Mouse (Mus musculus) kidney, adult 2 months (tissue): Measurements from ENCODE around the gene Ginm1. TPM values are rescaled to one million over a fixed set of nuclear protein-coding genes. Genes with fewer than 3 reads are reported as not detected.

Experiments used
- DNase-seq: peaks from one replicate; pipeline ENCODE4 v3.0.0; 2021
- H3K27ac ChIP-seq: fragments of 200-500 bp; 2 replicates; pipeline ENCODE4 v1.5.1; 2012; ENCODE audit warnings: low read depth, low read length, control low read depth, inconsistent platforms; ENCODE audit not compliant: insufficient read depth
- H3K27me3 ChIP-seq: fragments of 200-500 bp; replicated peaks from 2 replicates; pipeline ENCODE4 v1.6.1; 2012; ENCODE audit warnings: mild to moderate bottlenecking, moderate library complexity, low read length, inconsistent platforms; ENCODE audit not compliant: control insufficient read depth, insufficient read depth
- H3K36me3 ChIP-seq: fragments of 200-500 bp; 2 replicates; pipeline ENCODE4 v1.6.1; 2012; ENCODE audit warnings: mild to moderate bottlenecking, moderate library complexity, low read length, inconsistent platforms; ENCODE audit not compliant: control insufficient read depth, insufficient read depth
- H3K4me1 ChIP-seq: fragments of 200-500 bp; 2 replicates; pipeline ENCODE4 v1.6.1; 2011; ENCODE audit warnings: low read length; ENCODE audit not compliant: control insufficient read depth, insufficient read depth
- H3K4me3 ChIP-seq: fragments of 200-500 bp; 2 replicates; pipeline ENCODE4 v1.5.1; 2011; ENCODE audit warnings: mild to moderate bottlenecking, low read depth, low read length, control low read depth; ENCODE audit not compliant: insufficient read depth
- CTCF ChIP-seq: fragments of 200-500 bp; conservative IDR thresholded peaks from 2 replicates; pipeline ENCODE4 v1.5.1; 2011; ENCODE audit warnings: low read depth, mild to moderate bottlenecking, control low read depth, low read length, moderate library complexity, mixed read lengths; ENCODE audit not compliant: insufficient read depth, insufficient read length
- POLR2A ChIP-seq: fragments of 200-500 bp; IDR thresholded peaks from one replicate; pipeline ENCODE4 v1.6.1; 2011; ENCODE audit warnings: low read depth, low read length, control low read depth
- WGBS: fragments of 180-500 bp; shearing (Covaris S2); methylation state at CpG from one replicate; pipeline ENCODE4 v1.1.7; 2018; 5-methylcytosine and 5-hydroxymethylcytosine counted together
- polyA plus RNA-seq: library from polyadenylated mRNA; depleted of rRNA; stranded (reverse); fragments of >200 nt; gene quantifications from 2 replicates; pipeline ENCODE4 v1.2.3, GENCODE M21; 2012; rRNA removed

The Ginm1 gene
- polyA plus RNA-seq: 49.0 and 49.8 TPM in 2 replicates

DNA sequence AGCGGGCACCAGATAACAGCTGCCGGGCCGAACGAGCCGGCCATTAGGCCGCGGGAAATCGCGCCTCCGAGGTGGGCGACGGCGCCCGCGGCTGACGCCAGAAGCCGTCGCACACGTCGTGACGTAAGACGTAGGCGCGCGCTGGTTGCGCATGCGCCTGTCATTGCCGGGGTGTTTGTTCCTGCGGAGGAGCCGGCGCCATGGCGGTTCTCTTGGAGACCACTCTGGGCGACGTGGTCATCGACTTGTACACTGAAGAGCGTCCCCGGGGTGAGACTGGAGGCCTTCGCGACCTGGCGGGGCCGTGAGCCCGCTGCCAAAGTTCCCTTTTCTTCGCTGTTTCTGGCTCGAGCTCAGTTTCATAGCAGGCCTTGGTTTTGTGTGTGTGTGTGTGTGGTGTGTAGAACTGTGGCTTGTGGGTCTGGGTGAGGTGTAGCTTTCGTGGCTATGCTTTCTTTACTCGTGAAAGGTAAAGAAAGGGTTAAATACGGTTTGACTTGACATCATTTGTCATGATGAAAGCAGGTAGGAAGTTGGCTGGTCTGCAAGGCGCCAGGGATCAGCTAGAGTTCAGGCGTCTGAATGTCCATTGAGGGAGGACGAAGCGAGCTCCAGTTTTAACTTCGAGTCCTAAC is at the start of gene Ginm1, which contains the start of gene Ppil4:
Ginm1 (minus strand) TSS at position 74 of the 635 bp plus-strand sequence.
Ppil4 (plus strand) TSS at position 141 of the 635 bp plus-strand sequence.
- Histone ChIP-seq H3K4me3 (peak within 1 kb of the TSS; percentile 85), H3K36me3 (peaks cover 5% of the 10 kb centered on the region), H3K27ac (peak within 1 kb of the TSS; percentile 20; the same call in 1 of the 2 replicates), H3K27me3 (no peaks in the 10 kb centered on the region), H3K4me1 (peaks cover 6% of the 10 kb centered on the region)
- TF ChIP-seq POLR2A (peak; percentile 25), CTCF (no peak)
- under 1% methylated on average over 52 of the region's 52 CpGs for WGBS
- peak; percentile 92 for DNase-seq

DNA sequence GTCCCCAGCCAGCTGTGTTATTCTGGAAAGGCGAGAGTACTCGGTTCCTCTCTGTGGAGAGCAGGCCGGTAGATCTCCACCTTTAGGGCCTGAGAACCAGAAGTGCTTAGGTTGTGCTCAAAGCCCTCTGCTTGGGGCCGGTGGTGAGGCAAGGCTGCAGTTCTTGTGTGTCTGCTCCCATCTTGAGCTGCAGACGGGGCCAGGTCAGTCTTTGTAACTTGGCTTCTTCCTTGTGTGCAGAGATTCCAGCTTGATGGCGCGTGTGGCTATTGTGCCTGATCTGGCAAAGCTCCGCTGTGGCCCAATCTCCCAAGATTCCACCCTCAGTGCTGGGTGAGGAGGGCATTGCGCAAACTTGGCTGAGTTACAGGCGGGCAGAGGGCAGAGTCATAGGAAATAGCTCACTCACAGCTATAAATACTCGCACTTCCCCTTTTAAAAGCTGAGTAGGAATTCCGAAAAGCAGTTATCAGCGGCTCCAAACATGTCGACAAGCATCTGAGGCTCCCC is 49.0 kb upstream of the Ginm1 start:
- Histone ChIP-seq H3K4me1 (peaks cover 4% of the 10 kb centered on the region; the same call in 1 of the 2 replicates), H3K27ac (peak overlapping the region; percentile 33; the same call in 1 of the 2 replicates), H3K36me3 (no peaks in the 10 kb centered on the region), H3K4me3 (no peak overlapping the region), H3K27me3 (no peaks in the 10 kb centered on the region)
- peak; percentile 84 for DNase-seq
- no peak for TF ChIP-seq POLR2A
- TF ChIP-seq CTCF: no peak
- WGBS: 48% methylated on average over 14 of the region's 14 CpGs

DNA sequence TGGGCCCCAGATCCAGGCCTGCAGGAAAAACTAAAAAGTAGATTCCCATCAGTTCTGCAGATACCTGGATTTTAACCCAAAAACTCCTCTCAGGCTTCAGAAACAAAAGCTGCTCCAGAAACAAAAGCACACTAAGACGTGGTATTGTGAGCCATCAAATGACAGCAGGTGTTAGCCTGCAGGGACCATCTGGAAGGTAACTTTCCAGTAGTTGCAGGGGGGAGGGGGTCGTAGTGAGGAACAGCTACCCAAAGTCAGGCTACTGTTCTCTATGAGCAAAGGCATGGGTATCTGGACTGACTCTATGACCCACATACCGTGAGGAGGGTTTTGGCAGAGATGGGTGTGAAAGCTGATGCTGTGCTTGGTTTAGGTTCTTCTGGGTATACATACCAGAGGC is 48.2 kb upstream of the Ginm1 start:
- TF ChIP-seq POLR2A (no peak), CTCF (no peak)
- no peak overlapping the region for H3K27ac ChIP-seq
- 88% methylated on average over 3 of the region's 3 CpGs for WGBS
- H3K4me1 ChIP-seq: peaks cover 4% of the 10 kb centered on the region; the same call in 1 of the 2 replicates
- H3K4me3 ChIP-seq: no peak overlapping the region
- DNase-seq: no peak
- H3K36me3 ChIP-seq: no peaks in the 10 kb centered on the region
- no peaks in the 10 kb centered on the region for H3K27me3 ChIP-seq

DNA sequence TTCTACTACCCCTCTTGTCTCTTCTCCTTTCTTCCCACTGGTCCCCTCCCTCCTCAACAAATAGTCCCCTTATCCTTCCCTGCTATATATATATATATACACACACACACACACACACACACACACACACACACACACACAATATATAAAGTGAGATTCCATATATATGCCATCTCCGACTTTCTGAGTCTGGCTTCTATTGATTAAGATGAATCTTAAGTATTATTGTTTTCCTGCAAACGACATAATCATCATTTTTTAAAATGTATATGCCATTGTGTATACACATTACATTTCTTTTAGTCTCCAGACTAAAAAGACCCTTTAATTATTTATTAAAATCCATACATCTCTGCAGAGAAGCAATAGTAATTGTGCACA is 47.7 kb upstream of the Ginm1 start:
- Histone ChIP-seq H3K4me1 (peaks cover 4% of the 10 kb centered on the region; the same call in 1 of the 2 replicates), H3K36me3 (no peaks in the 10 kb centered on the region), H3K27ac (no peak overlapping the region), H3K27me3 (no peaks in the 10 kb centered on the region), H3K4me3 (no peak overlapping the region)
- no peak for DNase-seq
- 96% methylated on average over 2 of the region's 2 CpGs for WGBS
- TF ChIP-seq POLR2A (no peak), CTCF (no peak)

DNA sequence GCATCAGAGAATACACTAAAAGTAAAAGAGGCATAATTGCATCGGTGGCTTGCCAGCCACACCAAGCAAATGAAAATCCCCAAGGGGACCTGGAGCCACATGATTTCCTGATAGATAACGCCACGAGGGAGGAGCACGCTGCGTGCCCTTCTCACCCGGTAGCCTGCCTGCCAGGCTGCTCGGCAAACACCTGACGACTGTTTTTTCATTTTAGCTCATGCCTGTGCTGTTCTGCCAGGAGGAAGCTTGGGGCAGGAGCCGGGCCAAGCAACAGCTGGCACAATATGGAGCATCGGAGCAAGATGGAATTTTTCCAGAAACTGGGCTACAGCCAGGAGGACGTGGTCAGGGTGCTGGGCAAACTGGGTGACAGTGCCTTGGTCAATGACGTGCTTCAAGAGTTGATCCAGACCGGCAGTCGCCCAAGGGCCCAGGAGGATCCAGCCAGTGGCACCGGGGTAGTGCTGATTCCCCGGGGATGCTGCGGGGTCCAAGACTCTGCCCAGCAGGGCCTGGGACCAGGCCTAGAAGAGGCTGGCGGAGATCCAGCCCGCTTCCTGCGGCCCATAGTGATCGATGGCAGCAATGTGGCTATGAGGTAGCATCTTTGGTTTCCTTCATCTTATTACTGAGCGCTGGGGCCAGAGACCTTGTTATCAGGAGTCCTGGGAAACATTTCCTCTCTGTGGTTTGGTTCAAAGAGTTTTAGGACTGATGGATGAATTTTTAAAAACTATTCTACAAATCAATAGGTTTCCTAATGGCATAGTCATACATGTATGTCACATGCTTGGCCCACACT is 47.1 kb upstream of the Ginm1 start:
- no peak for DNase-seq
- Histone ChIP-seq H3K4me3 (no peak overlapping the region), H3K36me3 (no peaks in the 10 kb centered on the region), H3K4me1 (peaks cover 4% of the 10 kb centered on the region; the same call in 1 of the 2 replicates), H3K27me3 (no peaks in the 10 kb centered on the region), H3K27ac (no peak overlapping the region)
- WGBS: 77% methylated on average over 22 of the region's 22 CpGs
- no peak for TF ChIP-seq CTCF
- TF ChIP-seq POLR2A: no peak

DNA sequence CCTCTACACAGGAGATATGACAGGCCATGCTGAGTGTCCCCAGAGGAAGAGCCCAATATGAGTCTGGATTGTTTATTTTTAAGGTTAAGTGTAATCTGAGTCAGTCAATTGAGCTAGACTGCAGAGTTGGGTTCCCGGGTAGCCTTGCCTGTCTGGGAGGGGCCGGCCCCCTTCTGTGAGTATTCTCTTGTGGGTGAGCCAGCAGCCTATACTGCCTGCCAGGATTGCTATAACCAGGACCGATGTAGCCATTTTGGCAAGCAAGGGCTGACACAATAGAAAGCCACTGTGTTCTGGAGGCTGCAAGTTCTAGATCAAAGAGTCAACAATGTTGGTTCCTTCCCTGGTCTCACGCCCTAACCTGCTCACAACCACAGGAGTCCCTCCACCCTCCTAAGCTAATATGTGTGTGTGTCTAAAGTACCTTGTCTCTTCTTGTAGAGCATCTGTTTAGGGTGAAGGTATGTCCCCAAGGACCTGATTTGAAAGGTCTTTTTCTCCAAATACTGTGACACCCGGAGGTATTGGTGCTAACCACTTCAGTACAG is 46.3 kb upstream of the Ginm1 start:
- DNase-seq: no peak
- peaks cover 4% of the 10 kb centered on the region; the same call in 1 of the 2 replicates for H3K4me1 ChIP-seq
- 77% methylated on average over 5 of the region's 5 CpGs for WGBS
- no peak overlapping the region for H3K27ac ChIP-seq
- no peak overlapping the region for H3K4me3 ChIP-seq
- TF ChIP-seq CTCF (no peak), POLR2A (no peak)
- H3K36me3 ChIP-seq: no peaks in the 10 kb centered on the region
- H3K27me3 ChIP-seq: no peaks in the 10 kb centered on the region

DNA sequence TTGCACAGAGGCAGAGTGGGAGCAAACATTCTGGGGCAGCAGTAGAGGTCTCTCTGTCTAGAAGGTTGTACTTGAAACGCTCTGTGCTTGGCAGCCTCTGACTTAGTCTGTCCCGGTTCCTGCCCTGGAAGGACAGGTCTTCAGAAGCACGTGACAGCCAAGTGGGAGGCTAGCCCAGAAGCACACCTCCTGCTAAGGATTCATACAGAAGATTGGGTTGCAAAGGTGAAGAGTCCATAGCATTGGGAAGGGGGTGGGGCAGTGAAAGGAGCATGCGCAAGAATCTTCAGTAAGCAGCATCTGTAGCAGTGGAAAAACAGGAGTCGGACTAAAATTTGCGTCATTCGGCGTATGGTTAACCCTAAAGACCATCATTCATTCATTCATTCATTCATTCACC is 45.4 kb upstream of the Ginm1 start:
- Histone ChIP-seq H3K27ac (no peak overlapping the region), H3K27me3 (no peaks in the 10 kb centered on the region), H3K36me3 (no peaks in the 10 kb centered on the region), H3K4me3 (no peak overlapping the region), H3K4me1 (peaks cover 4% of the 10 kb centered on the region; the same call in 1 of the 2 replicates)
- DNase-seq: peak; percentile 30
- no peak for TF ChIP-seq POLR2A
- TF ChIP-seq CTCF: no peak
- 80% methylated on average over 8 of the region's 8 CpGs for WGBS
